Mouse (Mus musculus) right cerebral cortex, postnatal 14 days (tissue): ENCODE results near the gene Syn3.
A peak's percentile ranks its signal among the peaks of the same experiment; 100 is the strongest.

ENCODE experiments used
- DNase-seq: peaks from one replicate; pipeline ENCODE4 v3.0.0; 2022

The Syn3 gene

GRCm38 (mm10) chr10:86302761-86303494, 195.8 kb downstream of the Syn3 start:
- peak; percentile 68 for DNase-seq

GRCm38 (mm10) chr10:86302318-86302648, 196.4 kb downstream of the Syn3 start:
- DNase-seq, result no peak

- no peak for DNase-seq
Measured at GRCm38 (mm10) chr10:86301593-86302317, 196.9 kb downstream of the Syn3 start.

DNA sequence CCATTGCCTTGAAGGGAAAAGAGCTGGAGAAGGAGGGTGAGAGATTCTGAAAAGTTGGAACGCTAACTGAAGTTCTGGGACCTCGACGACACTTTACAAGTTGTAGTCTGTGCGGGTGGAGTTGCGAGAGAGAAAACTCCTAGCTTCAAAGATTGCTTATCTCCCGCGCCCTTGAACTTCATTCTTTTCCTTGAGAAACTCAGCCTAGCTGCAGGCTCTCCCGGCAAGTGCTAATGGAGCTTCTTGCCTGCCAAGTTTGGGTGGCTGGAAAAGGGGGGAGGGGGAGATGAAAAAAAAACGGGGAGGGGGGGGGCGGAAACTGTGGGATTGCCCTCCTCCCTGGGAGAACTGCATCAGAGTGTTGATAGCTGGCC, 197.6 kb downstream of the Syn3 start:
- DNase-seq, result no peak

- peak; percentile 60 for DNase-seq
Measured at GRCm38 (mm10) chr10:86300293-86301116, 198.2 kb downstream of the Syn3 start, which contains the start of gene Timp3. TSS of gene Timp3 (plus strand) at chr10:86300372.

DNA sequence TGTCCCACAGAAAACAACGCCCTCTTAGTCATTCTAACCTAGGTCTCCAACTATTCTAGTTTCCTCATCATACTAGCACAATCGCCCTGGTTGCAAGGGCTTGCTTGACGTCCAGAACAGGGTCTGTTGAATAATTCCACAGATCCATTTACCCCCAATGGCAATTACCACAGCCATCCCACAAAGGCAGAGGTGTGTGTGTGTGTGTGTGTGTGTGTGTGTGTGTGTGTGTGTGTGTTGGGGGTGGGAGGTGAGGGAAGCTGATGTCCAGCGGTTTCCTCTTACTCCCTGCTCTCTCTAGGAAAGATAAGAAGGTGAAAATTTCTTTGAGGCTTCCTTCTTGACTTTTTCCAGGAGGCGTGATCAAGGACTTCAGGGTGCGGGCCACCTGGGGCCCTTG, 198.9 kb downstream of the Syn3 start:
- no peak for DNase-seq

- DNase-seq, result no peak
Measured at GRCm38 (mm10) chr10:86298326-86298725, 200.4 kb downstream of the Syn3 start.

DNA sequence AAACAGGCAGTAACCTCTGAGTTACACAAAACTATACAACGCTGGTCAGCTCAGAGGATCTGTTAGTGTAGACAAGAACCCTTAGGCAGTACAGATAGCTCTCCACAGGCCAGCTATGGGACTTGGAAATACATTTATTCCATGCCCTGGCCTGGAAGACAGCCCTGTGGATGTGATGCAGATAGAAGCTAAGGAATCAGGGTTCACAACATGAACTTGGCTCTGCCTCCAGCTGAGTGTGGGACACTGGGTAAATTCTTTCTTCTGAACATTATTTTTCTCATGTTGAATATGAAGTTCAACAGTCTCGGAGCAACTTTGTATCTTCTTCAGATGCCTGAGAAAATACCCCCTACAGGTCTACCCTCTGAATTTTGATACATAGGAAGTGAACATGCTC, 201.4 kb downstream of the Syn3 start:
- no peak for DNase-seq

DNA sequence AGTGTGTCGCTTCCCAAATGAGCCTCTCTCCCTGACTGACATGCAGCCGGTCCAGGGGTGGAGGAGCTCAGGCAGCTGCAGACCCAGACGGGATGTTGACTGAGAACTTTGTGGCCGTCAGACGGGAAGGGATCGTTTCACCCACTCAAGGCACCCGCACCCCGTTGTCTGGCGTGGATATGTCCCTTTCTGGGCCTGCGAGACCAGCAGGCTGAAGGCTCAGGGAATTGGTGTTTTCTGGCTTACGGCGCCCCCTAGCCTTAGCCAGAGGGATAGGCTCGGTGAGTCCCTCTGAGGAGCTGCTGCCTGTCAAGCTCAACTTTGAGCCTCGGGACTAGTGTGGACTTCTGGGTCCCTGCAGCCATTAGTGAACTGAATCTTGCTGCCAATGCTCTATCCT, 202.6 kb downstream of the Syn3 start:
- peak; percentile 70 for DNase-seq

DNA sequence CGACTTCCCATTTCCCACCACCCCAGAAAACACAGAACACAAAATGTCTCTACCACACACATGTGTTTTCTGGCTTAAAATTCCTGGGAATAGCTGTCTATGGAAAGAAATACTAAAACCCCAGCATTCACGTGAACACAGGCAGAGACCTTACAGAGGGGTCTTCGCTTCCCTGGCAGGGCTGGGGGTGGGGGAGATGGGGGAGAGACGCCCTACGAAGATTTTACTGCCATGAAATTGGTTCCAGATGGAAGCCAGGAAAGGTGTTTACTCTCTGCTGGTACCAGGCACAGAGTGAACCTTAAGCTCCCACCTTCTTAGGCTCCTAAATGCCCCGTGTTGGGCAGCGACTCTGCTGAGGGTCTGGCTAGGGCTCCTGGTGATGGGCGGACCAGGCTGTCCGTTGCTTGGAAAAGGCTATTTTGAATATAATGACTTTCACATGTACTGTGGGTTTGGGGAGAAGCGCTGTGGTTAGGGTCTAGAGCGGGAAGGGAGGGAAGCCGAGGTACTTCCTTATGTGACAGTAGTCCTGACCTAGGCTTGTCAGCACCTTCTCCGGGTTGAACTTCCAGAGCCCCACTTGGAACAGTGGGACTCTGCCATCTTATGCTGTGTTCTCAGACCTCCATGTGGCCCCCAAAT, 203.1 kb downstream of the Syn3 start:
- no peak for DNase-seq

GRCm38 (mm10) chr10:86294599-86295365, 203.9 kb downstream of the Syn3 start:
- DNase-seq, result no peak

GRCm38 (mm10) chr10:86293880-86294279, 204.8 kb downstream of the Syn3 start:
- DNase-seq, result no peak

DNA sequence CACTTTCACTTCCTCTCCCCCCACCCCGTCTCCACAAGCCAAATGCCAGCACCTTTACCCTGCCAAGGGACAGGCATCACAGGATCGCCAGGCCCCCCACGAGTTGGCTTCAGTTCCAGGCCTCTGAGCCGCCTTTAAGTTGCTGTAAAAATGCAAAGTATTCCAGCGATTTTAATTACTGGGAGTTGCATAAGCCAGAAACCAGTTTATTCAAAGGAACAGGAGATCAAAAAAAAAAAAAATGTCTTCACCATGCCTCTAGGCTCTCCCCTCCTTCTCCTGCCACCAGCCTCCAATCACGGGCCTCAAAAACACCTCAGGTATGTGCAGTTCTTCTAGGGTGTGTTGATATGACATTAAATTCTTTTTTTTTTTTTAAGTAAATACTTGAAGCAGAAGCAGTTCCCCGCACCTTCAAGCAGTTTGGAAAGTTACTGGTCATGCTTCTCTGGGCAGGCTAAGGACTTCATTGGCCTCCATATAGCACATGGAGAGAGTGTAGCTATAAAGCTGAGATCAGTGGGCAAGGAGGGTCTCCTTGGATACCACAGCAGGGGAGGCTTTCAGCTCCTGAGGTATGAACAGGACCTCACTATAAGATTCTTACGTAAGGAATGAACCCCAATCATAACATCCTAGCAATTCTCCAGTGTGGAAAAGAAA, 208.5 kb downstream of the Syn3 start:
- DNase-seq, result no peak

DNA sequence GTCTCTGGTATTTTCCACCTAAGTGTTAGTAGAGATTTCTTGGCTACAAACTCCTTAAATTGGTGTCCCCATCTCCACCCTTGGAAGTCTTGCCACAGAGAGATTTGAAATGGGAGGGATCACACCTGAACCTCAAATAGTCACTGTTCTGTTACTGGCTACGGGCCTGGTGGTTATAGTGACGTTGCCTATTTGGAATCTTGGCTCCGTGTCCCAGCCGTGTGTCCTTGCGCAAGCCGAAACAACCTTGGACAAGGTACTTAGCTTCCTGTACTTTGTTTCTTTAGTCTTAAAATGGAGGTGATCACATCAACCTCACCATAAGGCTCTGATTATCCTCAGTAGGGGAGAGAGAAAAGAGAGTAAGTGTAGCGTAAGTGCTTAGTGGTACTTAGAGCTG, 212.2 kb downstream of the Syn3 start:
- DNase-seq, result no peak

- DNase-seq, result no peak
Measured at GRCm38 (mm10) chr10:86281238-86281637, 217.5 kb downstream of the Syn3 start.

DNA sequence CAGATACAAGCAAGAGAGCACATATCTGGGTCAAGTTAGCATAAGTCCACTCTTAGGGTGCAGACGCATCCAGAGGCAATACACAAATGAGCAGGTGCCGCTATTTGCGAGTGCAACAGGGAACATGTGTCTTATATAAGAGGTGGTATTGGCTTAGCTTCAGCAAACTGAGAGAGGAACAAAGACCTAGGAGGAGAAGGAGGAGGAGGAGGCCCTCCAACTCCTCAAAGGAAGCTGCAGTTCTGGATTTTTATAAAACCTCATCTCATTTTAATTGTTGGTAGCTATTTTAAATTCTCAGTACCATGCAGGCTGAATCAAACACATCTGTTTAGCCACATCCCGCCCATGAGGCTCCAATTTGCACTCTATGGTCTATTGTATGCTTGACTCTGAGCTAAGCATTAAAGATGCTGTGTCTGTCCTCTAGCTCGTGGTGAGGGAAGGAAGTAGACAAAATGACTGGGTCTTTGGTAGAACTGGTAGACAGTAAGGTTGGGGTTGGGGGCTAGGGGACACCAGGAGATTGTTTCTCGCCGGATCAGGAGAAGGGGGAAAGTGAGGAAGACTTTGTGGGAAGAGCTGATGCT, 219.0 kb downstream of the Syn3 start:
- DNase-seq, result no peak

DNA sequence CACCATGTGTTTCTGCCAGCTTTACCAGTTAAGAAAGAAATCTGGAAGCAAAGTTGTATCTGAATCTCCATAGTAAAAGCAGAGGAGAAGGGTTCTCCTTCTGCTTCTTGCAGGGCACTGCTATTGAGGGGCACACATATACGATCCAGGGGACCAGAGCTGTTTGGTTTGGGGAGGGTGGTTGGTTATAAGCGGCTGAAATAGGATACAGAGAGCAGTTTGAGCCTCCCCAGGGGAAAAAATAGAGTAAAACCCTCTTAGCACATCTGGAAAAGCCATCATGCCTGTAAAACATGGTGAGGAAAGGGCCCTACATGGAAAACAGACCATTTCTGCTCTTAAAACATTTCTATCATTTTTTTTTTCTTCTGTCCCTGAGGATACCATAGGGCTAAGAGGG, 220.2 kb downstream of the Syn3 start:
- no peak for DNase-seq

GRCm38 (mm10) chr10:86277327-86277726, 221.4 kb downstream of the Syn3 start:
- no peak for DNase-seq

- DNase-seq, result no peak
Measured at GRCm38 (mm10) chr10:86275585-86275984, 223.1 kb downstream of the Syn3 start.

DNA sequence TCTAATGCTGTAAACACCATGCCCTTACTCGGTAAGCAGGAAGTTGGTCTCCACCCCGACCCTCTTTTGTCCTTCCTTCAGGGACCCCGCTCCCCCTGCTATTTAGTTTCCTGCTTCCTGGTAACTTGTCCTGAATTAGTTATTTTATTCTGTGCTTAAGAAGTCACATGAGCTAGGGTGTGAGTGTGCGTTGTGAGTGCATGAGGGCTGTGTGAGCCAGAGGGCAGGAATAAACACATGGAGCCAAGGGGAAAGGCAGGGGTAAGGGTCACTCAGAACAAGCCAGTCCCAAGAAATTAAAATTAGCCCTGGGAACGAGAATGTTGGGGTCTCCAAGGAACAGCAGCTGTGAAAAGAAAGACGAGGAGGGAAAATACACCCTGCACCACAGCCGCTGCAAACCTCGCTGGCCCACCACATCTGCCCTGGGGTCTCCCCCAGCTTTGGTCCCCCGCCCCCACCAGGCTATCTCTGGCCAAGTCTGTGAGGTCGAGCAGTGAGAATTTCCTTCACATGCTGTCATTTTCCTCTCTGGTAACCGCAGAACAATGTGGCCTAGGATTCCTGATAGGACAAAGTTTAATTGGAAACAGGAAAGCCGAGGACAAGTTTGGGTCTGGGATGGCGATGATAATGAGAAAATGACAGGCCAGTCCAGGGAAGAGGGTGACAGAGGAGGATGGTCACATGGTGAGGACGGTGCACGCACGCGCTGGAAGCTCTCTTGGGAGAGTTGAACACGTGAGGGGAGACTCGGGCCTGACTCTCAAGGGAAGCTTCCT, 225.1 kb downstream of the Syn3 start:
- DNase-seq, result no peak

GRCm38 (mm10) chr10:86272826-86273225, 225.9 kb downstream of the Syn3 start:
- no peak for DNase-seq
